Mouse (Mus musculus): ENCODE data around the gene Gucy1b2. TPM values are rescaled to one million over a fixed set of nuclear protein-coding genes. Genes with fewer than 3 reads are reported as not detected.

Gene Gucy1b2
- polyA plus RNA-seq, 1 experiment from 2014 or later, result 0.08 TPM

GRCm38 (mm10) chr14:62370819-62371218 is 85.3 kb downstream of the Gucy1b2 start:
- no peaks in the 10 kb centered on the region for H3K4me1 ChIP-seq (ENCODE audit: control insufficient read depth, insufficient read depth, low read length)
- ATAC-seq (ENCODE audit: insufficient read depth, low FRiP score, low TSS enrichment), result no peak
- no peaks in the 10 kb centered on the region for H3K27me3 ChIP-seq (ENCODE audit: control insufficient read depth, insufficient read depth, low read length)
- no peak overlapping the region for H3K4me2 ChIP-seq (ENCODE audit: low read depth)
- no peak for DNase-seq (ENCODE audit: low spot score)
- WGBS, result 81% methylated on average over 6 of the region's 6 CpGs
- no peak overlapping the region for H3K9ac ChIP-seq (ENCODE audit: low read length)
- H3K9me3 ChIP-seq (ENCODE audit: control insufficient read depth, low read length), result no peaks in the 10 kb centered on the region
- no peaks in the 10 kb centered on the region; the same call in 1 of the 2 replicates for H3K36me3 ChIP-seq (ENCODE audit: control insufficient read depth, insufficient read depth, low read length)
- H3K4me3 ChIP-seq (ENCODE audit: low read depth, low read length), result no peak overlapping the region
- no peak overlapping the region for H3K27ac ChIP-seq (ENCODE audit: low read depth, low read length)

- Histone ChIP-seq H3K36me3 (ENCODE audit: control insufficient read depth, insufficient read depth, low read length) (no peaks in the 10 kb centered on the region; the same call in 1 of the 2 replicates), H3K27ac (ENCODE audit: low read depth, low read length) (no peak overlapping the region), H3K4me3 (ENCODE audit: low read depth, low read length) (no peak overlapping the region), H3K4me2 (ENCODE audit: low read depth) (no peak overlapping the region), H3K27me3 (ENCODE audit: control insufficient read depth, insufficient read depth, low read length) (no peaks in the 10 kb centered on the region), H3K9ac (ENCODE audit: low read length) (no peak overlapping the region), H3K9me3 (ENCODE audit: control insufficient read depth, low read length) (no peaks in the 10 kb centered on the region), H3K4me1 (ENCODE audit: control insufficient read depth, insufficient read depth, low read length) (no peaks in the 10 kb centered on the region)
- 87% methylated on average over 2 of the region's 2 CpGs for WGBS
- ATAC-seq (ENCODE audit: insufficient read depth, low FRiP score, low TSS enrichment) (no peak), DNase-seq (ENCODE audit: low spot score) (no peak)
Measured at GRCm38 (mm10) chr14:62363774-62364173, 92.3 kb downstream of the Gucy1b2 start.

- no peaks in the 10 kb centered on the region for H3K27me3 ChIP-seq (ENCODE audit: control insufficient read depth, insufficient read depth, low read length)
- H3K36me3 ChIP-seq (ENCODE audit: control insufficient read depth, insufficient read depth, low read length), result no peaks in the 10 kb centered on the region
- no peak overlapping the region for H3K4me3 ChIP-seq (ENCODE audit: low read depth, low read length)
- no peaks in the 10 kb centered on the region for H3K4me1 ChIP-seq (ENCODE audit: control insufficient read depth, insufficient read depth, low read length)
- H3K9me3 ChIP-seq (ENCODE audit: control insufficient read depth, low read length), result no peaks in the 10 kb centered on the region
- no peak for ATAC-seq (ENCODE audit: insufficient read depth, low FRiP score, low TSS enrichment)
- no peak overlapping the region for H3K27ac ChIP-seq (ENCODE audit: low read depth, low read length)
- H3K4me2 ChIP-seq (ENCODE audit: low read depth), result no peak overlapping the region
- no peak for DNase-seq (ENCODE audit: low spot score)
- 79% methylated on average over 8 of the region's 8 CpGs for WGBS
- no peak overlapping the region for H3K9ac ChIP-seq (ENCODE audit: low read length)
Measured at GRCm38 (mm10) chr14:62361263-62361980, 94.7 kb downstream of the Gucy1b2 start.

GRCm38 (mm10) chr14:62355201-62355600 is 100.9 kb downstream of the Gucy1b2 start:
- Histone ChIP-seq H3K9me3 (ENCODE audit: control insufficient read depth, low read length) (no peaks in the 10 kb centered on the region), H3K4me1 (ENCODE audit: control insufficient read depth, insufficient read depth, low read length) (no peaks in the 10 kb centered on the region), H3K36me3 (ENCODE audit: control insufficient read depth, insufficient read depth, low read length) (no peaks in the 10 kb centered on the region), H3K4me3 (ENCODE audit: low read depth, low read length) (no peak overlapping the region), H3K4me2 (ENCODE audit: low read depth) (no peak overlapping the region), H3K27me3 (ENCODE audit: control insufficient read depth, insufficient read depth, low read length) (no peaks in the 10 kb centered on the region), H3K9ac (ENCODE audit: low read length) (no peak overlapping the region), H3K27ac (ENCODE audit: low read depth, low read length) (no peak overlapping the region)
- no peak for DNase-seq (ENCODE audit: low spot score)
- ATAC-seq (ENCODE audit: insufficient read depth, low FRiP score, low TSS enrichment), result no peak
- WGBS, result 82% methylated on average over 7 of the region's 7 CpGs

DNA sequence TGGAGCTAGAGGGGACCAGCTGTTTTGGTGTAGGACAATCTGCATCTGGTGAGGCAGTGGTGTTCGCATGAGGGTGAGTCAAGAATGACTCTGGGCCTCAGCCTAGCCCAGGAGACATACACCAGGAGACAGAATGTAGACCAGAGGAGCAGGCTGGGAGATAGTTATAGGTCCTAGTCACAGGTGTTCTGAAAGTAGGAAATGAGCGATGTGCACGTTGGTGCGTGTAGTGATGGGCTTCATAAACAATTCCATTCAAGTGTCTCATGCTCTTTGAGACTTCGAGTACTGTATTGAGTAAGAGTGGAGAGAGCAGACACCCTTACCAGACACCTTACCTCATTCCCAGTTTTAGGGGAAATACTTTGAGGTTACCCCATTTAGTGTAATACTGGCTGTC is 102.3 kb downstream of the Gucy1b2 start:
- ATAC-seq (ENCODE audit: insufficient read depth, low FRiP score, low TSS enrichment) (no peak), DNase-seq (ENCODE audit: low spot score) (no peak)
- Histone ChIP-seq H3K4me3 (ENCODE audit: low read depth, low read length) (no peak overlapping the region), H3K27ac (ENCODE audit: low read depth, low read length) (no peak overlapping the region), H3K4me2 (ENCODE audit: low read depth) (no peak overlapping the region), H3K36me3 (ENCODE audit: control insufficient read depth, insufficient read depth, low read length) (no peaks in the 10 kb centered on the region), H3K4me1 (ENCODE audit: control insufficient read depth, insufficient read depth, low read length) (no peaks in the 10 kb centered on the region), H3K9me3 (ENCODE audit: control insufficient read depth, low read length) (no peaks in the 10 kb centered on the region), H3K9ac (ENCODE audit: low read length) (no peak overlapping the region), H3K27me3 (ENCODE audit: control insufficient read depth, insufficient read depth, low read length) (no peaks in the 10 kb centered on the region)
- WGBS, result 89% methylated on average over 5 of the region's 5 CpGs

DNA sequence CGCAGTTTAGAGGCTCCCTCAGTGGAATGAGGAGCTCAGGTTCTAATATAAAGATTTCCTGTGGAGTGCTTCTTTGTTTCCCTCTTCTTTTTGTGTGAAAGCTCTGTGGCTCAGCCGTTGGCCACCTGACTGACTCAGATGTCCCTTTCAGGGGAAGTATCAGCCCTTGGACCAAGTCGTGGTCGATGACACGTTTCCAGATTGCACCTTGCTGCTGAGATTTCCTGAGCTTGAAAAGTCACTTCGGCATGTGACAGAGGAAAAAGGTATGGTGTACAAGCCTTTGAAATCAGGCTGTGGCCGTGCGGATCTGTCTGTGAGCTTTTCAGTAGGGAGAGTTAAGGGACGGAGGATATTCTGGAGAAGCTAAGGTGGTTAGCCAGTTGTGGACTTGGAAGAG is 102.7 kb downstream of the Gucy1b2 start:
- WGBS, result 86% methylated on average over 9 of the region's 9 CpGs
- ATAC-seq (ENCODE audit: insufficient read depth, low FRiP score, low TSS enrichment) (no peak), DNase-seq (ENCODE audit: low spot score) (no peak)

GRCm38 (mm10) chr14:62350890-62351289 is 105.2 kb downstream of the Gucy1b2 start:
- DNase-seq (ENCODE audit: low spot score) (no peak), ATAC-seq (ENCODE audit: insufficient read depth, low FRiP score, low TSS enrichment) (no peak)
- 98% methylated on average over 3 of the region's 3 CpGs for WGBS
- Histone ChIP-seq H3K36me3 (ENCODE audit: control insufficient read depth, insufficient read depth, low read length) (no peaks in the 10 kb centered on the region), H3K4me2 (ENCODE audit: low read depth) (no peak overlapping the region), H3K27me3 (ENCODE audit: control insufficient read depth, insufficient read depth, low read length) (no peaks in the 10 kb centered on the region), H3K9me3 (ENCODE audit: control insufficient read depth, low read length) (no peaks in the 10 kb centered on the region), H3K27ac (ENCODE audit: low read depth, low read length) (no peak overlapping the region), H3K9ac (ENCODE audit: low read length) (no peak overlapping the region), H3K4me3 (ENCODE audit: low read depth, low read length) (no peak overlapping the region), H3K4me1 (ENCODE audit: control insufficient read depth, insufficient read depth, low read length) (no peaks in the 10 kb centered on the region)

More for the DNA sequence above, 102.7 kb downstream of the Gucy1b2 start:
- H3K4me2 ChIP-seq (ENCODE audit: low read depth), result no peak overlapping the region
- H3K36me3 ChIP-seq (ENCODE audit: control insufficient read depth, insufficient read depth, low read length), result no peaks in the 10 kb centered on the region
- H3K4me3 ChIP-seq (ENCODE audit: low read depth, low read length), result no peak overlapping the region
- H3K4me1 ChIP-seq (ENCODE audit: control insufficient read depth, insufficient read depth, low read length), result no peaks in the 10 kb centered on the region
- H3K27ac ChIP-seq (ENCODE audit: low read depth, low read length), result no peak overlapping the region
- no peaks in the 10 kb centered on the region for H3K9me3 ChIP-seq (ENCODE audit: control insufficient read depth, low read length)
- H3K27me3 ChIP-seq (ENCODE audit: control insufficient read depth, insufficient read depth, low read length), result no peaks in the 10 kb centered on the region
- H3K9ac ChIP-seq (ENCODE audit: low read length), result no peak overlapping the region

- no peak overlapping the region for H3K4me2 ChIP-seq (ENCODE audit: low read depth)
- 89% methylated on average over 4 of the region's 4 CpGs for WGBS
- no peak for DNase-seq (ENCODE audit: low spot score)
- ATAC-seq (ENCODE audit: insufficient read depth, low FRiP score, low TSS enrichment), result no peak
- H3K27ac ChIP-seq (ENCODE audit: low read depth, low read length), result no peak overlapping the region
- no peaks in the 10 kb centered on the region for H3K27me3 ChIP-seq (ENCODE audit: control insufficient read depth, insufficient read depth, low read length)
- no peaks in the 10 kb centered on the region for H3K9me3 ChIP-seq (ENCODE audit: control insufficient read depth, low read length)
- no peak overlapping the region for H3K4me3 ChIP-seq (ENCODE audit: low read depth, low read length)
- H3K9ac ChIP-seq (ENCODE audit: low read length), result no peak overlapping the region
- no peaks in the 10 kb centered on the region for H3K4me1 ChIP-seq (ENCODE audit: control insufficient read depth, insufficient read depth, low read length)
- no peaks in the 10 kb centered on the region for H3K36me3 ChIP-seq (ENCODE audit: control insufficient read depth, insufficient read depth, low read length)
Measured at GRCm38 (mm10) chr14:62350186-62350585, 105.9 kb downstream of the Gucy1b2 start.

DNA sequence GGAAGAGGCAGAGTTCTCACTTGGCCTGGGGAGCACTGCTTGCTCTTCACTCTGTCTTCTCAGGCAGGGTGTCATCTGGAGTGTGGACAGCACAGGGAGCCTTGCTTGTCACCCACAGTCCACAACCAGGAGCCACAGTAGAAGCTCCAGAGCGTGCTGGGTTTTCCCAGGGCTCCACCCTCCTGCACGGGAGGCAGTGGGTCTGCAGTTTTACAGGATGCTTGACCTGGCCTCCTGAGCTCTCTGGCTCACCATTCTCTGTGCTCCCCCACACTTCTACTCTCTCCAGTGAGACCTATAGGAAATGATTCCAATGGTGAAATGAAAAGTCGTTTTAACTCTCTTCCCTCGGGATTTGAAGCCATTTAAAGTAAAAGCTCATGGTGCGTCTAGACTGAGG is 106.3 kb downstream of the Gucy1b2 start:
- no peaks in the 10 kb centered on the region for H3K36me3 ChIP-seq (ENCODE audit: control insufficient read depth, insufficient read depth, low read length)
- 85% methylated on average over 5 of the region's 5 CpGs for WGBS
- H3K9ac ChIP-seq (ENCODE audit: low read length), result no peak overlapping the region
- H3K4me1 ChIP-seq (ENCODE audit: control insufficient read depth, insufficient read depth, low read length), result no peaks in the 10 kb centered on the region
- ATAC-seq (ENCODE audit: insufficient read depth, low FRiP score, low TSS enrichment) (no peak), DNase-seq (ENCODE audit: low spot score) (no peak)
- no peak overlapping the region for H3K4me2 ChIP-seq (ENCODE audit: low read depth)
- no peak overlapping the region for H3K27ac ChIP-seq (ENCODE audit: low read depth, low read length)
- H3K9me3 ChIP-seq (ENCODE audit: control insufficient read depth, low read length), result no peaks in the 10 kb centered on the region
- no peaks in the 10 kb centered on the region for H3K27me3 ChIP-seq (ENCODE audit: control insufficient read depth, insufficient read depth, low read length)
- H3K4me3 ChIP-seq (ENCODE audit: low read depth, low read length), result no peak overlapping the region

All from neural tube, embryonic 11.5 days (tissue).